Mouse (Mus musculus) embryonic facial prominence, embryonic 10.5 days (tissue): ENCODE data around the gene Timm13. TPM values are rescaled to one million over a fixed set of nuclear protein-coding genes. Genes with fewer than 3 reads are reported as not detected.

Experiments used
- DNase-seq: peaks from one replicate; pipeline ENCODE4 v3.0.0-alpha.2; 2017; ENCODE audit warnings: low spot score
- H3K27ac ChIP-seq: fragments of 300-500 bp; sonication (generic); replicated peaks from 2 replicates; pipeline ENCODE4 v1.5.1; 2016; ENCODE audit warnings: mild to moderate bottlenecking
- H3K27me3 ChIP-seq: fragments of 300-500 bp; sonication (generic); replicated peaks from 2 replicates; pipeline ENCODE4 v1.6.1; 2016; ENCODE audit warnings: low read depth, mild to moderate bottlenecking; ENCODE audit not compliant: poor library complexity, severe bottlenecking
- H3K36me3 ChIP-seq: fragments of 300-500 bp; sonication (generic); replicated peaks from 2 replicates; pipeline ENCODE4 v1.6.1; 2016; ENCODE audit warnings: mild to moderate bottlenecking, moderate library complexity
- H3K4me1 ChIP-seq: fragments of 300-500 bp; sonication (generic); 2 replicates; pipeline ENCODE4 v1.6.1; 2016
- H3K4me3 ChIP-seq: fragments of 300-500 bp; sonication (generic); 2 replicates; pipeline ENCODE4 v1.5.1; 2016; ENCODE audit warnings: mild to moderate bottlenecking, moderate library complexity
- H3K9me3 ChIP-seq: fragments of 300-500 bp; sonication (generic); 2 replicates; pipeline ENCODE4 v1.6.1; 2016; ENCODE audit warnings: mild to moderate bottlenecking
- WGBS: fragments of 180-500 bp; shearing (Covaris S2); methylation state at CpG from one replicate; pipeline ENCODE4 v1.1.7; 2016; 5-methylcytosine and 5-hydroxymethylcytosine counted together
- polyA plus RNA-seq: library from polyadenylated mRNA; unstranded; fragments of >200 nt; fragmentation: Nextera tagmentation; extraction: Ambion mirVana; gene quantifications from 2 replicates; pipeline ENCODE4 v1.2.1, GENCODE M21; 2016

Gene Timm13
- polyA plus RNA-seq, 1 experiment from 2014 or later: 349 TPM

DNA sequence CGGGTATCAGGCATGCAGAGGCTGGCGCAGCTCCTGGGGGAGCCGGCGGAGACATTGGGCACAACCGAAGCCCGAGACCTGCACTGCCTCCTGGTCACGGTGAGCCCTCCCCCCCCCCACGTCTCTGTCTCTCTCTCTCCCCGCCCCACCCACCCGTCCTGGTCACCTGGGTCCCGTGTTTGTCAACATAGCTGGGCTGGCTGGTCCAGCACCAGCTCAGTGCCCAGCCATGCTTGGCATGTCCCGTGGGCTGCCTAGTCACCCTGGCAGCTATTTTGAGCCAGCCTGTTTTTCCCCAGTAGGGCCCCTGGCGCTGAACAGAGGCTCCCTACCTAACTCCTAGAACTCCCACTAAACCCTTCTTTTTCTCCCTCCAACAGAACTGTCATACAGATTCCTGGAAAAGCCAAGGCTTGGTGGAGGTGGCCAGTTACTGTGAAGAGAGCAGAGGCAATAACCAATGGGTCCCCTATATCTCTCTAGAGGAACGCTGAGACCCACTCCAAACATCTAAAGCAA is 30.4 kb upstream of the Timm13 start:
- WGBS: 6% methylated on average over 14 of the region's 14 CpGs

DNA sequence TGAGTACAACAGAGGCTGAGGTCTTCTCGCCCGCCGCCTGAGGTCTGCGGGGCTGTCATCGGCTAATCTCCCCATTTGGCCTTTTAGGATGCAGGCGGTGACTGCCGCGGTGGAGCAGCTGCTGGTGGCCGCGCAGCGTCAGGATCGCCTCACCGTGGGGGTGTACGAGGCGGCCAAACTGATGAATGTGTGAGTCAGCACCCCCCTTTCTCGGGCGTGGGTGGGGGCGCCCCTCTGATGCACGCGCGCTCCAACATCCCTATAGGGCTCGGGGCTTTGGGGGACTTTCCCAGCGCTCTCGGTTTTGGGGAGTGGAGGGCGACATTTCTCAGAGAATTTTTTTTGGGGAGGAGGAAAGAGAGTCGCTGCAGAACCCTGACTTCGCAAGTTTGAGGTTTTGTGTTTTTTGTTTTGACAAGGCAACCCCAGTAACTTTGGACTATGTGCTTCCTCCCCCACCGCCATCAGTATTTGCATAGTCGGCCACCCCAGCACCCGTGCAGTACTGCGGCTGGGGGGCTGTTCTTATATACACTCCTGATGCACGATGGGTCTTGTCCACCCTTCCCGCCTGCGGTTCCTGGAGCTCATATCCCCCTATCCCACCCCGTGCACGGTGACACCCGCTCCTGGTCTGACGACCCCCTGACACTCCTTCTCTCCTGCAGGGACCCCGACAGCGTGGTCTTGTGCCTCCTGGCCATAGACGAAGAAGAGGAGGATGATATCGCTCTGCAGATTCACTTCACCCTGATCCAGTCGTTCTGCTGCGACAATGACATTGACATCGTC is 29.8 kb upstream of the Timm13 start:
- H3K27ac ChIP-seq: peak overlapping the region; percentile 52
- peak overlapping the region; percentile 64 for H3K4me3 ChIP-seq
- peaks cover 56% of the 10 kb centered on the region for H3K27me3 ChIP-seq
- H3K36me3 ChIP-seq: no peaks in the 10 kb centered on the region
- peaks cover 83% of the 10 kb centered on the region for H3K4me1 ChIP-seq
- WGBS: under 1% methylated on average over 45 of the region's 45 CpGs
- H3K9me3 ChIP-seq: no peaks in the 10 kb centered on the region
- DNase-seq: peak; percentile 46

More for the DNA sequence above, 30.4 kb upstream of the Timm13 start:
- DNase-seq: peak; percentile 37
- Histone ChIP-seq H3K36me3 (no peaks in the 10 kb centered on the region), H3K4me3 (peak overlapping the region; percentile 64), H3K27ac (no peak overlapping the region), H3K4me1 (peaks cover 86% of the 10 kb centered on the region), H3K27me3 (peaks cover 62% of the 10 kb centered on the region), H3K9me3 (no peaks in the 10 kb centered on the region)

GRCm38 (mm10) chr10:80929299-80930226 is 28.8 kb upstream of the Timm13 start, which contains the start of gene Gadd45b:
Gene Gadd45b (plus strand): TSS chr10:80930073.
- under 1% methylated on average over 56 of the region's 56 CpGs for WGBS
- Histone ChIP-seq H3K4me3 (peak within 1 kb of the TSS; percentile 64), H3K27ac (peak within 1 kb of the TSS; percentile 78), H3K27me3 (peaks cover 46% of the 10 kb centered on the region), H3K4me1 (peaks cover 75% of the 10 kb centered on the region), H3K36me3 (no peaks in the 10 kb centered on the region), H3K9me3 (no peaks in the 10 kb centered on the region)
- DNase-seq: peak; percentile 99

GRCm38 (mm10) chr10:80928586-80929298 is 28.0 kb upstream of the Timm13 start:
- Histone ChIP-seq H3K27me3 (peaks cover 38% of the 10 kb centered on the region), H3K4me3 (peak overlapping the region; percentile 64), H3K36me3 (no peaks in the 10 kb centered on the region), H3K9me3 (no peaks in the 10 kb centered on the region), H3K27ac (peak overlapping the region; percentile 78), H3K4me1 (peaks cover 67% of the 10 kb centered on the region)
- under 1% methylated on average over 48 of the region's 48 CpGs for WGBS
- peak; percentile 92 for DNase-seq

- Histone ChIP-seq H3K4me1 (peaks cover 43% of the 10 kb centered on the region), H3K4me3 (no peak overlapping the region), H3K9me3 (no peaks in the 10 kb centered on the region), H3K36me3 (no peaks in the 10 kb centered on the region), H3K27ac (no peak overlapping the region), H3K27me3 (peaks cover 17% of the 10 kb centered on the region)
- WGBS: 51% methylated on average over 3 of the region's 3 CpGs
- DNase-seq: no peak
Observed at GRCm38 (mm10) chr10:80925472-80925871, 24.7 kb upstream of the Timm13 start.

DNA sequence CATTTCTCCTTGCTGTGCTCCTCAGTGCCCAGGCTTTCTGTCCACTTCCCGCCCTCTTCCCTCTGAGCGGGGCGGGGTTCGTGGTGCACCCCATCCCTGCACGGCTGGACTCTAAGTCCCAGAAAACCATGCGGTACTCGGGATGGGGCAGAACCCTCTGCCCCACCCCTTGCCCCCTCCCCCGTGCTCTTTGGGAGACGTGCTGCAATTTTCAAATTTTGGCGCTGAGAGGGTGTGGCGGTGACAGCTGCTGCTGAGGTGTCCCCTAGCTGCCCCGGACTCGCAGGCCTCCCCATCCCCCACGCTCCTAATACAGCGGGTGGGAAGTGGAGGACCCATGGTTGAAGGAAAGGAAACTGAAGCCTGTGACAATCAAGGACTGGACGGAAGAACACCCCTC is 21.2 kb upstream of the Timm13 start:
- 3% methylated on average over 16 of the region's 16 CpGs for WGBS
- no peaks in the 10 kb centered on the region for H3K9me3 ChIP-seq
- H3K4me3 ChIP-seq: peak overlapping the region; percentile 53
- H3K4me1 ChIP-seq: peaks cover 36% of the 10 kb centered on the region
- H3K27me3 ChIP-seq: 0 out of 2 replicates have a peak, but pooled peaks cover 12% of the 10 kb centered on the region
- peak; percentile 53 for DNase-seq
- no peaks in the 10 kb centered on the region for H3K36me3 ChIP-seq
- peak overlapping the region; percentile 75 for H3K27ac ChIP-seq

DNA sequence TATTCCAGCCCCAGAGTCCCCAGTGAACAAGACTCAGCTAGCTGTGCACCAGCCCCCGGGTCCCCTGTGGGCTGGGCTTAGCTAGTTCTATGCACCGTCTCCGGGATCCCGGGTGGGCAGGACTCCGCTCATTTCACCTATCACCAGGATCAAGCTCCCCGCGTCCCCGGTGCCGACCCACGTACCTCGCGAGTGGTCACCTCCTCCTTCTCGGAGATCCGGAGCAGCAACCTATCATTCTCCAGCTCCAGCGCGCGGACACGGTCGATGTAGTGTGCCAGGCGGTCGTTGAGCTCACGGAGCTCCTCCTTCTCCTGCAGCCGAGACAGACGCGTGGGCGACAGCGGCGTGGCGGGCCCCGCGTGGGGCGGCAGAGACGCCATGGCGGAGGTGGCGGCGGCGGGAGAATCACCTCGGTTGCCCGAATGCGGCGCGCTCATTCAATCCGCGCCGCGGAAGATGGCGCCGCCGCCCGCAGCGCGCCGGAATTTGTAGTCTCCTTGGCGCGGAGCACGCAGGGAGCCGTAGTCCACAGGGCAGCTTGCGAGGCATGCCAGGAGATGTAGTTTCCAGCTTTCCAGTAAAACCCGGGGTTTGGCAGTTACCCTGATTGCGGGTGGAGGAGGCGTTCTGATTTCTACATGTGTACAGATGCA is 17.1 kb upstream of the Timm13 start, which contains the start of gene Lmnb2:
Gene Lmnb2, minus strand, starts transcription at position 467 of the 656 bp plus-strand sequence.
- Histone ChIP-seq H3K27ac (peak within 1 kb of the TSS; percentile 94), H3K4me3 (peak within 1 kb of the TSS; percentile 99), H3K9me3 (no peaks in the 10 kb centered on the region), H3K4me1 (peaks cover 46% of the 10 kb centered on the region), H3K36me3 (peaks cover 35% of the 10 kb centered on the region), H3K27me3 (0 out of 2 replicates have a peak, but pooled peaks cover 11% of the 10 kb centered on the region)
- 1% methylated on average over 61 of the region's 61 CpGs for WGBS
- DNase-seq: peak; percentile 82

DNA sequence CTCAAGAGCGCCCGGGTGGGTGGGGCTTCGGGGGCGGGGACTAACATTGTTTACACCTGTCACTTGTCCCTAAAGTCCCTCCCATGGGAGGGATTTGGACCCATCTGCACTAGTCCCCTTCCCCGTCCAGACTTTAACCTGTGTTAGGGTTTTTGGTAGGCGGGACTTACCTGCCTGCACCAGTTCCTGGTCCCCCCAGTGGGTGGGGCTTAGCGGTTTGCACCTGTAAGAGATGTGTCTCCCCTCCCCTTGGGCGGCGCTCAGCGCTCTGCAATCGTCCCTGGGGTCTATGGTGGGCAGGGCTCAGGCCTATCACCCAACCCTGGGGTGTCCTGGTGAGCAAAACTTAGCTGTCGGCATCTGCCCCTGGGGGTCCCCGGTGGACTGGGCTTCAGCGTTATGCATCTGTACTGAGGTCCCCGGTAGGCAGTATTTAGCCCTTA is 16.6 kb upstream of the Timm13 start:
- peak; percentile 49 for DNase-seq
- Histone ChIP-seq H3K9me3 (no peaks in the 10 kb centered on the region), H3K27me3 (0 out of 2 replicates have a peak, but pooled peaks cover 7% of the 10 kb centered on the region), H3K27ac (peak overlapping the region; percentile 94), H3K4me1 (peaks cover 46% of the 10 kb centered on the region), H3K36me3 (peaks cover 41% of the 10 kb centered on the region), H3K4me3 (peak overlapping the region; percentile 99)
- WGBS: under 1% methylated on average over 15 of the region's 15 CpGs

DNA sequence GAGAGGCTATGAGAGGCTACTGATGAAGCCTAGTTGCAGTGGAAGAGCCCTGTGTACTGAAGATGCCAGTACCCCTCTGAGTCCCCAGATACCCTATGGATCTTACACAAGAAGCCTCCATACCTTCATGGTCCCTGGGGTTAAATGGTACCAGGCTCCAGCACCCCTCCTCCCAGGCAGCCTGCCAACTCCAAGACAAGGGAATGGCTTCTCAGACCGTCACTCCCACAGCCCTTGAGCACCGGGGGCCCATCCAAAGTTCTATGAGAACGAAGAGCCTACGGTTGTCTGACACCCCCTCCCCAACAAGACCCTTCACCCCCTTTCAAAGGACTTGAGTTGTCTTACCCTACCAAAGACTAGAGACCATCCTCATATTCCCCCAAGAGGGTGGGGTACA is 15.0 kb upstream of the Timm13 start:
- Histone ChIP-seq H3K4me1 (peaks cover 37% of the 10 kb centered on the region), H3K27ac (no peak overlapping the region), H3K27me3 (no peaks in the 10 kb centered on the region), H3K4me3 (peak overlapping the region; percentile 99; the same call in 1 of the 2 replicates), H3K9me3 (no peaks in the 10 kb centered on the region), H3K36me3 (peaks cover 57% of the 10 kb centered on the region)
- no peak for DNase-seq
- 92% methylated on average over 4 of the region's 4 CpGs for WGBS

- WGBS: 83% methylated on average over 2 of the region's 2 CpGs
- DNase-seq: no peak
- peak overlapping the region; percentile 99; the same call in 1 of the 2 replicates for H3K4me3 ChIP-seq
- H3K4me1 ChIP-seq: peaks cover 37% of the 10 kb centered on the region
- H3K27me3 ChIP-seq: no peaks in the 10 kb centered on the region
- peaks cover 62% of the 10 kb centered on the region for H3K36me3 ChIP-seq
- H3K27ac ChIP-seq: no peak overlapping the region
- H3K9me3 ChIP-seq: no peaks in the 10 kb centered on the region
Observed at GRCm38 (mm10) chr10:80915260-80915659, 14.5 kb upstream of the Timm13 start.

DNA sequence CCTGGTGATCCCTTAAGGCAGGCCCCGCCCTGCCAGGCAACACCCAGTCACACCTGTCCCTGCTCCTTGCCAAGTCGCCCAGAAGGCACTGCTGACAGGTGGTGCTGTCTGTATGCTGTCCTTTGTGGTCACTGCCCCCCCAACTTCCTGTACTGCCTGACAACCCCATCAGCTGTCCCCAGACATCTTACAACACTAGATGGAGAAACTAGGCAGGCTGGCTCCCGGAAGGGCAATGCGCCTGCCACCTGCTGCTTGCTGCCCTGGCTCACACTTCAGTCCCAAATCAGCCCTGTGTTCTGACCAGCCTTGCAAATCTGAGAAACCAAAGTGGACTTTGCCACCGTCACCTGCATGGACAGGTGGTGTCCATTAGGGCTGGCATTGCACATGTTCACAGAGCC is 13.5 kb upstream of the Timm13 start:
- no peak for DNase-seq
- H3K27ac ChIP-seq: no peak overlapping the region
- WGBS: 88% methylated on average over 5 of the region's 5 CpGs
- H3K4me1 ChIP-seq: peaks cover 37% of the 10 kb centered on the region
- H3K9me3 ChIP-seq: no peaks in the 10 kb centered on the region
- no peaks in the 10 kb centered on the region for H3K27me3 ChIP-seq
- peaks cover 72% of the 10 kb centered on the region for H3K36me3 ChIP-seq
- H3K4me3 ChIP-seq: no peak overlapping the region
